Mouse (Mus musculus) megakaryocyte, adult 5-6 weeks (primary cell): ENCODE data around the gene 1700020N01Rik. TPM values are rescaled to one million over a fixed set of nuclear protein-coding genes. Genes with fewer than 3 reads are reported as not detected.

Experiments used
- ATAC-seq: 2 replicates; pipeline ENCODE4 v1.8.0; 2016; ENCODE audit warnings: mild to moderate bottlenecking, inconsistent platforms; ENCODE audit not compliant: poor library complexity, severe bottlenecking
- total RNA-seq, 2 experiments: library from RNA; stranded (forward) in 1 of 2; stranded (reverse) in 1 of 2; fragments of 153-499, 151-499 nt in 1 of 2; fragments of 221-1000, 200-1000 nt in 1 of 2; gene quantifications; 2 replicates each; pipeline versions ENCODE4 v1.2.3 to v1.2.4; 2015 to 2017

The 1700020N01Rik gene
- total RNA-seq (2015) (not detected in 2 replicates), total RNA-seq (2017) (not detected in 2 replicates)

GRCm38 (mm10) chr10:21592896-21593380 is at the start of gene 1700020N01Rik:
TSS of gene 1700020N01Rik (plus strand) at chr10:21593145.
- ATAC-seq, result no peak

GRCm38 (mm10) chr10:21543576-21544278 is 49.2 kb upstream of the 1700020N01Rik start:
- ATAC-seq, result no peak

DNA sequence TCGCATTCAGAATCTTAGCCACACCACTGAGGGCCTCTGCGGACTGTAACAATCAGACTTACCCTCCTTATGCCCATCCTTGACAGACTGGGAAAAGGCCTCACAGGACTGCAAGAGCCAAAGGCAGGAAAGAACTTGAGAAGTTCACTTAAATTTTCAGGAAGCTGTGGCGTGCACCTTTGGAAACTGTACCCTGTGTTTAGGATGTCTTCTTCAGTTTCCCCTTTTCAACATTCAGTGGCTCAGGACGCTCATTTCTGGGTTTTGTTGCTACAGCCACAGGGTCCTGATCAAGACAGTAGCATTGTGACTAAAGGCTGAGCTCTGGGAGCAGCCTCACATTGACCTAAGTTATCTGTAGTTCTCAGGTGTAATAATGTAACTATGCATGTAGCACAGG is 48.2 kb upstream of the 1700020N01Rik start:
- ATAC-seq, result peak; percentile 57

- no peak for ATAC-seq
Observed at GRCm38 (mm10) chr10:21545446-21545845, 47.5 kb upstream of the 1700020N01Rik start.

DNA sequence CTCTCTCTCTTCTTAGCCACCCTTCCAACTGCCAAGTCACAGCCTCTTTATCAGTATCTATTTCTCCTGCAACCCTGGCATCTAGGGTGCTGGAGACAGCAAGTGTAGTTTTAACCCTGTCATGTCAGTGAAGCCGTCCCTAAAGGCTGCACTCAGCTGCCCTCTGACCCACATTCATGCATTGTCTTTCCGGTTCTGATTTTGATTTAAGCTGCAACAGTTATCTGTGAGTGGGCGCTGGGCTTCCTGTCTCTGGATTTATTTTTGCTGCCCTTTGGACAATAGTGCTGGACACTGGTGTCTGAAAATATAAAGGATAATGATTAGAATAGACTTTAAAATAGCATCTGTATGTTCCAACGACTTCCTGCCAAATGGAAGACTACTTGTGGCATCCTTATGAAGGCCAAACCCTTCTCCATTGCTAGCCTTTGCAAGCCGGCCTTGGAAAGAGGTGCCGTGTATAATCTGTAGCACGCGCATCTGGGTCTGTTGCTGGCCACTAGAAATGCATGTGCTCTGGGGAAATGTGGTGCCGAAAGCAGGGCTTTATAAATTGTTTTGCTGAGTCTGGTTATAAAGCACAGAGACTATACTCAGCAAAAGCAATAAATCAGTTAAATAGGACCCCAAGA is 44.0 kb upstream of the 1700020N01Rik start:
- ATAC-seq, result no peak

DNA sequence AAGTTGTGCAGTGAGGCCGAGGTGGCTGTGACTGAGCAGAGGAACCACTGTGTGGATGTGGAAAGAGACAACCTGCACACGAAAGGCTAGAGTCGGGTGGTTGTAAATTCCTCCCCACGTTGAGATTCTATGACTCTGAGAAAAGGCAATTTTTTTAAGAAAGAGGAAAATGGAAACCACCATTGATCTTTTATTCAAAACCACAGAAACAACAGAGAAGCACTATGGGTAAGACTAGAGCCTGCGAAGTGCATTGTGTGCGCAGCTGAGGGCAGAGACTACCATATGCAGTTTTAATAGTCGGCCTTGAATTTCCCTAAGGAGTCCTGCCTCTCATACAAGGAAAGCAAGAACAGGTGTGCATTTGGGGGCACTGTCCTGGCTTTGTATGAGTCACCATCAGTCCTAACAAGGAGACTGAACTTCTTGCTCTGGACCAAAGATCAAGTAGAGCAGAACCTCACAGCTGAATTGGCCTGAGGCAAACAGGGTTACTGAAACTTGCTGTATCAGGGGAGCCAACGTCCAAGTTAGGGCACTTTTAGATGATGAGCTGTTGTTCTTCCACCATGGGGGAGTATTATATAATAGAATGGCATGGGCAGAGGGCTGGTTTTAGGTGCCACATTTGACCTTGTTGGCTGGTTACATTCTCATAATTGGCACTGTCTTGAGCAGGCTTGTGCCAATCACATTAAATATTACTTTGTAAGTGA is 39.8 kb upstream of the 1700020N01Rik start:
- ATAC-seq, result no peak

- no peak for ATAC-seq
Observed at GRCm38 (mm10) chr10:21553683-21554035, 39.3 kb upstream of the 1700020N01Rik start.

DNA sequence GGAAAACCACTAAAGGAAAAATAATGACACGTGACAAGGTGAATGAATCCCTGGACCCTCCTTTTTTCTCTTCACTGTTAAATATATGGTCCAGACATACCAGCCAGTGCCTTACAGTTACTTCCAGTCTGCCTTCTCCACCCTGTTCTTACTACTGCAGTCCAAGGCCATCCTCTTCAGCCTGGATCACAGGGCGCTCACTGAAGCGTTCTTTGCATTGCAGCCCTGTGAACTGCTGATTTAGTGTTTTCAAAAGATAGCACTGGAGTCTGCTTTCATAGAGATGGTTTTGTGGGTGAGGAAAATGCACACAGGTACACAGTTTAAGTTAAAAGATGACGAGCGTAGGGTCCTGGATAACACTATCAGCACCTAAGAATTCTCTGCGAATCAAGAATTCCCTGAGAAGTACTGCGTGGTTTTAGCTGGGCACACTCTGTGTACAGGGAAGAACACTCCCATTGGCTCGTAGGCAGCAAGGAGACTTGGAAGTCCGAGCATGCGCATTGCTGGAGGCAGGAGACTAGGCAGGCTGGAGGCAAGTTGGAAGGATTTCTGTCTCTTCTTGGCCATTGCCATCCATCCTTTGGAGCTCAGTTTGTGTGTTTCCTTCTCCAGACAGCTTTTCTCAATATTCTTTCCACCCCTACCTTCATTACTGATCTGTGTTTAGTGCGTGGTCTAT is 37.9 kb upstream of the 1700020N01Rik start:
- no peak for ATAC-seq

GRCm38 (mm10) chr10:21559769-21560168 is 33.2 kb upstream of the 1700020N01Rik start:
- no peak for ATAC-seq

DNA sequence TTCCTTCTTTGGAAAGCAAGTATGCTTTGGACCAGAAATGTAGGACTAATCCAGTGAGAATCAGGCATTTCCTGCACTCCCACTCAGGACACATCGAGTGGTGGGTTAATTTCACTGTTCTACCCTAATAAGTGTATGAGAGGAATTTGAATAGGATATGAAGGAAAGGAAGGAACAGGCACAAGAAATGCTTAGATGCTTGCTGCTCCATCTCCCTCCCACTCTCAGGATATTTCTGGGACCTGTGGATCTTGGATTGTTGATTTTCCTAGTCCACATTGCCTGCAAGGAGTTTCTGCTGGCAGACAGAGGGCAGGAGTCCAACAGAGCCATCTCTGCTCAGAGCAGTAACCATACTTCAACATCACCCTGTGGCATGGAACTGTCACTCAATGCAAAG is 31.8 kb upstream of the 1700020N01Rik start:
- no peak for ATAC-seq

DNA sequence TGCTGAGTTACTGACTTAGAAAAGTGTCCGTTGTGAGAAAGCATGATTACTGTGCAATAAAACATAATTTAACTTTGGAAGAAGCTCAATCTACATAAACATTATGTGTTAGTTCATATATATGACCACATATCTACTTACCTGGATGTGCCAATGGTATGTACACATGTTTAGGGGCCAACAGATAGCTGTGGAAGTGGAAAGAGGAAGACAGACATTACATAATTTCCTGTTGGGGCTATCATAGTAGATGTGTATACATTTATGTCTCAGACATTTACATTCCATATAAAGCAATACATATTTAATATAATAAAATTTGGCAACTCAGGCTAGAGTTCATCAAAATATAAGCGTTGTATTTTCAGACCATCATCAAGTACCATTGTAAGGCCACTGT is 29.5 kb upstream of the 1700020N01Rik start:
- ATAC-seq, result peak; percentile 67; the same call in 1 of the 2 replicates

GRCm38 (mm10) chr10:21564189-21564588 is 28.8 kb upstream of the 1700020N01Rik start:
- no peak for ATAC-seq

DNA sequence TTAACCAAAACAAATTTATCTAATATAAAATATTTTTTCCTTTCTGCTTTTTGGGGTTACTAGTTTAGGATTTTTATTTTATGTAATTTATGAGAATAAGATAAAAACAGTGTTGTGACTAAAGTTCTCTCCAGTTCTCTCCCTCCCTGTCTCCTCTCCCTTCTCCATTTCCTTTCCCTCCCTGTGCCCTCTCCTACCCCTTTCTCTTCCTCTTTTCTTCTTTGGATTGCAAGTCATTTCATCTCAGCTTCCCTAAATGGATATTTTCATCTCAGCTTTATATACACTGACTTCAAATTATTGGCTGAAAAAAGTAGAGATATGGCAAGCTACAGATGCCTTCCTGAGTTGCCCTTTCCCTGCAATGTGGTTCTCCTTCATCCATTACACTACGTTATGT is 26.9 kb upstream of the 1700020N01Rik start:
- ATAC-seq, result peak; percentile 80

DNA sequence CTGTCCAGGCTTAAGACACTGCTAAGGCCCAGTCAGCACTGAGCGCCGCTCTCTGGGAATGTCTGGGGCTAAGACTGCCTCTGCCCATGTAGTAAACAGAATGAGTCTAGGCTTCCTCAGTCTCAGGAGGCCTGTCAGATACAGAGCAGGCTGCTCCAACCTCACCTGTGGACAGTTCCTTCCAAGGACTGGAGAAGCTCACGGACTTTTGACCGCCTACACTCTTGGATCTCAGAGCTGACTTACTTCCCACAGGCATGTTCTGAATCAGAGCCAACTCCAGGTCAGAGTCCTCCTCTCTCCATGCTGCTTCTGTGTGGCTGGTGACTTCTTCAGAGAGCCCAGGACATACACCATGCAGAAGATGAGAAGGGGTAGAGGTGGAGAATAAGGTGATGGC is 21.3 kb upstream of the 1700020N01Rik start:
- no peak for ATAC-seq

DNA sequence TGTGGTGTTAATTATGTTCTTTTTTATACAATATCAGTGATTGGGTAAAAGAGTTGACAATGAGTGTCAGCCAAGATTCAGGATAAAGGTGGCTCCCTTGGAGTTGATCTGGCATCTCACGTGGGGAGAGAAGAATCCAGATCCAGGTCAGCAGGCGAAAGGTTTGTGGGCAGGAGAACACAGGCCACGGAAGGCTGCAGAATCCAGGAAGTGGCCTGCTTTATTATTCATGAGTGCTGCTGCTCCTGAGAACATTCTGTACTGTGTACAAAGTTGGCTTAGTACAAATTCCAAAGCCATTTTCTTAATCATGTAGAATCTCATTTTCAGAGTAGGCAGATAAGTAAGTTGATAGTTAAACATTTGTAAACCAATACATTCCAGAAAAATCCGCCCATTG is 19.2 kb upstream of the 1700020N01Rik start:
- ATAC-seq, result no peak

DNA sequence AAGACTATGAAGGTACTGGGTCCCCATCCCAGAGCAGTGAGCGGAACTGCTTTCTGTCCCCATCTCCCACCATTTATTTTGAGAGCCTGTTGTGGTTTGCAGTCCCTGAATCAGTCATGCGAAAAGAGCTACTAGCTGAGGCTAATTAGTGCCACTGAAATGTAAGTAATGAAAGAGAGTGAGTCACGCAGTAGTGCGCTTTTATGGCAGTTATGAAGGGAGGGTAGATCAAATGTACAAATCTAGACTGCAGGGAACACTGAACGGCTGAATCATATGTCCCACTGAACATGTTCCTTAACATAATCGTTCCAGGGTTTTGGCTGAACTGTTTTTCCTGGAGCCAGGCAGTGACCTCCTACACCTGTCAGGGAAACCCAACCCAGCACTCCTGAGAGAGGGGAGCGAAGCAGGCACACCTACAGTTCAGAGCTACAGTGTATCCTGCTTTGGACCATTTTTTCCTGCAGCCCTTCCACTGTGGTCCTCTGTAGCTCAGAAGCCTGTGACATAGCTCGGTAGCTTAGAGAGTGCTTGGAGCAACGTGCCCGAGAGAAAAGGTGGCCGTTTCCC is 17.1 kb upstream of the 1700020N01Rik start:
- ATAC-seq, result no peak

- no peak for ATAC-seq
Observed at GRCm38 (mm10) chr10:21577798-21578197, 15.1 kb upstream of the 1700020N01Rik start.

DNA sequence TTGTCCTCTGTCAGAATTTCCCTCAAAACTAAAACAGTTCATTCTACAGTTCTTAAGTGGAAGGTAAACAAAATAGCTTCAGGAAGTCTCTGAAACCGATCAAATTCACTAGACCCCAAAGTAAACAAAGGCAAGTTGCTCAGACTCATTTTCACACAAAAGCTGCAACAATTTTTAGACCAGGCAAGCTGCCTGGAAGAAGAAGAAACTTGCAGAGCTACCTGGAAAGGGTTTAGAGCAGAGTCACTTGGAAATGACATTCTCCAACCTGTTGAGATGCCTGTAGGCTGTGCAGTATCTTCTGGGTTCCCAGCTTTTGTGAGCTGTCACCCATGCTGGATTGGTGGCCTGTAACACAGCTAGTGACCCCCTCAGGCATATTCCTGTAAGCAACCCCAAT is 11.4 kb upstream of the 1700020N01Rik start:
- no peak for ATAC-seq

DNA sequence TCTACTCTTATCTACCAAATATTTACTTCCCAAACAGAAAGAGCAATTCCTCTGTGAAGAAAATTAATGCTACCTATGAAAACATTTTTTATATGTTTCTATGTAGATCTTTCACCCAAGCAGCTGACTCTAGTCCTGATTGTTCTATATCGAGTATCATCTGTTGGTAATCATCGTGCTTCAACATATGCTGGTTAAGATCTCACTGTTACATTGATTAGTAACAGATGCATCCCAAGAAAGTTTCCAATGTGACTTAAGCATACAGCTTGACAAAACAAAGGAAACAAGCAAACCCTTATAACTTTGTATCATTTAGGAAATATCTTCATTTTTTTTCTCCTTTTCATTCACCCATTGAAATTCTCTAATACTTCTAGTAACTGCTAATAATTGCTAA is 5.9 kb upstream of the 1700020N01Rik start:
- no peak for ATAC-seq

DNA sequence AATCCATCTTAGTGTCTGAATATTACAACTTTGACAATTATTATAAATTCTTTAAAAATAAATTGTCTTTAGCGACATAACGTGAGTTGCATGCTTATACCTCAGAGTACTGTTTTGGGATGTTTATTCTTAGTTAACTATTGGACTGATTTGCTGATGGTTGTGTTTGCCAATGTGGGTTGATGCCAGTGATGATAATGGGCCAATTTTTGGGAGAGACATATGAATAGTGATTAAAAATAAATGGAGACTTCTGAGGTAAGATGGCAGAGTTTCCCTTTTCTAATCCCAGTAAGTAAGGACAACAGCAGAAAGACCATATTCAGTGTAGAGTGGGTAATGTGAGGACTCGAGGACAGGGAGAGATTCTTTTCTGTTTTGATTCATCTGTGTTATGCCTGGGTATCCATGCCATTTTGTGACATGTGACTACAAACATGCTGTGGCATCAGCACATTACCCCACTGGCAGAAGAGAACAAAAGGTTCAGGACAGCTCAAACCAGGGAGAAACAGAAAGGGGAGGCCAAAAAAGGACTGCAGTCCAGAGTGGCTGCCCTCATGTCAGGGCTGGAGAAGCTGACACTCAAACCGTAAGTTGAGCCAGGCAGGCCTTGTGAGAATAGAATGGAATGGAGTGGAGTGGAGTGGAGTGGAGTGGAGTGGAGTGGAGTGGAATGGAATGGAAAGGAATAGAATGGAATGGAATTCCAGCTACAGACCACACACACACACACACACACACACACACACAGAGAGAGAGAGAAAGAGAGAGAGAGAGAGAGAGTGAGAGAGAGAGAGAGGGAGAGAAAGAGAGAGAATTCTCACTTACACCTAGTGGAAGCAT is 4.7 kb upstream of the 1700020N01Rik start:
- no peak for ATAC-seq
